Mouse (Mus musculus) liver, adult 2 months (tissue): ENCODE results near the gene Slc35e3. TPM values are rescaled to one million over a fixed set of nuclear protein-coding genes. Genes with fewer than 3 reads are reported as not detected.

ENCODE experiments used
- DNase-seq: peaks from one replicate; pipeline ENCODE4 v3.0.0-alpha.2; 2011; ENCODE audit warnings: low read depth, low spot score; ENCODE audit errors: extremely low read depth
- H3K27ac ChIP-seq: fragments of 200-500 bp; replicated peaks from 2 replicates; pipeline ENCODE4 v1.5.1; 2012; ENCODE audit warnings: low read depth, mild to moderate bottlenecking, control low read depth, inconsistent platforms, low read length; ENCODE audit not compliant: insufficient read depth
- H3K27me3 ChIP-seq: fragments of 200-500 bp; 2 replicates; pipeline ENCODE4 v1.6.1; 2012; ENCODE audit warnings: mild to moderate bottlenecking, moderate library complexity, low read length, inconsistent platforms; ENCODE audit not compliant: control insufficient read depth, insufficient read depth
- H3K36me3 ChIP-seq: fragments of 200-500 bp; 2 replicates; pipeline ENCODE4 v1.6.1; 2012; ENCODE audit warnings: low read length, inconsistent platforms; ENCODE audit not compliant: control insufficient read depth, insufficient read depth
- H3K4me1 ChIP-seq: fragments of 200-500 bp; 2 replicates; pipeline ENCODE4 v1.6.1; 2011; ENCODE audit warnings: low read length; ENCODE audit not compliant: control insufficient read depth, insufficient read depth
- H3K4me3 ChIP-seq: fragments of 200-500 bp; 2 replicates; pipeline ENCODE4 v1.5.1; 2011; ENCODE audit warnings: low read depth, mild to moderate bottlenecking, control low read depth, low read length, moderate library complexity; ENCODE audit not compliant: insufficient read depth
- H3K79me2 ChIP-seq: fragments of 200-500 bp; 2 replicates; pipeline ENCODE4 v1.6.1; 2012; ENCODE audit warnings: inconsistent platforms, mild to moderate bottlenecking, low read length, moderate library complexity; ENCODE audit not compliant: control insufficient read depth, insufficient read depth
- H3K9ac ChIP-seq: fragments of 200-500 bp; 2 replicates; pipeline ENCODE4 v1.6.1; 2012; ENCODE audit warnings: low read depth, mild to moderate bottlenecking, control low read depth, inconsistent platforms, low read length
- CTCF ChIP-seq: fragments of 200-500 bp; IDR thresholded peaks from 2 replicates; pipeline ENCODE4 v1.5.1; 2011; ENCODE audit warnings: low read depth, low read length, control low read depth
- POLR2A ChIP-seq: fragments of 200-500 bp; IDR thresholded peaks from 2 replicates; pipeline ENCODE4 v1.6.1; 2011; ENCODE audit warnings: low read length, control low read depth; ENCODE audit not compliant: insufficient read depth; ENCODE audit errors: extremely low read depth
- WGBS: fragments of 180-500 bp; shearing (Covaris S2); methylation state at CpG from one replicate; pipeline ENCODE4 v1.1.7; 2018; 5-methylcytosine and 5-hydroxymethylcytosine counted together
- polyA plus RNA-seq: library from polyadenylated mRNA; depleted of rRNA; stranded (reverse); fragments of >200 nt; gene quantifications from 2 replicates; pipeline ENCODE4 v1.2.3, GENCODE M21; 2012; rRNA removed
- total RNA-seq: library from RNA; depleted of rRNA; stranded (reverse); fragments of >200 nt; gene quantifications from 2 replicates; pipeline ENCODE4 v1.2.3, GENCODE M21; 2014; rRNA removed

The Slc35e3 gene
- total RNA-seq, result 4.1 and 5.2 TPM in 2 replicates
- 5.2 and 7.1 TPM in 2 replicates for polyA plus RNA-seq

DNA sequence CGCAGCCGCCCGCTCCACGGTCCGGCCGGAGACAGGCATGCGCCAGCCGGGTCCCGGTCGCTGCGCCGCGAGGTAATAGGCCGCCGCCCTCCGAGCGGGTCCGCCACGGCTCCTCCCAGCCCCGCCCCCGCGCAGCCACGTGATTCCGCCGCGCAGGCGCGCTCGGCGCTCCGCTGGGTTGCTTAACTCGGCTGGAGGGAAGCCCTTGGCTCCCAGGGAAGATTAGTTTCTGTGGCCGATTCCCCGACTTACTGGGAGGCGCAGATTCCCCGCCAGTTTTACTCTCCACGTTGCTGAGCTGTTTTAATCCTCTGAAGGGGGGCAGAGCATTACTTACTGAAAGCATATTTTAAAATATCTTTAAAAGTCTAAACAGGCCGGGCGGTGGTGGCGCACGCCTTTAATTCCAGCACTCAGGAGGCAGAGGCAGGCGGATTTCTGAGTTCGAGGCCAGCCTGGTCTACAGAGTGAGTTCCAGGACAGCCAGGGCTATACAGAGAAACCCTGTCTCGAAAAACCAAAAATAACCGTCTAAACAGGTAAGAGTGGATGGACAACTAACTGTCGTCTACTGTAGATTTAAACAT lies at the start of gene Slc35e3:
Gene Slc35e3, minus strand, starts transcription at position 69 of the 587 bp plus-strand sequence.
- peak; percentile 76 for DNase-seq
- Histone ChIP-seq H3K79me2 (peaks cover 2% of the 10 kb centered on the region; the same call in 1 of the 2 replicates), H3K9ac (peak within 1 kb of the TSS; percentile 69), H3K36me3 (peaks cover 1% of the 10 kb centered on the region; the same call in 1 of the 2 replicates), H3K4me1 (no peaks in the 10 kb centered on the region; the same call in 1 of the 2 replicates), H3K27me3 (no peaks in the 10 kb centered on the region), H3K27ac (peak within 1 kb of the TSS; percentile 26), H3K4me3 (peak within 1 kb of the TSS; percentile 62)
- 13% methylated on average over 46 of the region's 46 CpGs for WGBS
- peak; percentile 45; the same call in 1 of the 2 replicates for TF ChIP-seq POLR2A
- no peak for TF ChIP-seq CTCF

GRCm38 (mm10) chr10:117795206-117795605 lies 49.0 kb upstream of the Slc35e3 start:
- no peak overlapping the region for H3K4me3 ChIP-seq

GRCm38 (mm10) chr10:117793436-117794030 lies 47.4 kb upstream of the Slc35e3 start:
- peak overlapping the region; percentile 32 for H3K27ac ChIP-seq
- H3K36me3 ChIP-seq, result no peaks in the 10 kb centered on the region
- no peak overlapping the region for H3K4me3 ChIP-seq
- TF ChIP-seq POLR2A, result no peak
- no peak for TF ChIP-seq CTCF
- WGBS, result 69% methylated on average over 11 of the region's 11 CpGs
- H3K27me3 ChIP-seq, result no peaks in the 10 kb centered on the region
- peak; percentile 13 for DNase-seq
- H3K9ac ChIP-seq, result no peak overlapping the region
- H3K79me2 ChIP-seq, result no peaks in the 10 kb centered on the region
- no peaks in the 10 kb centered on the region for H3K4me1 ChIP-seq

More at GRCm38 (mm10) chr10:117795206-117795605, 49.0 kb upstream of the Slc35e3 start:
- Histone ChIP-seq H3K9ac (no peak overlapping the region), H3K36me3 (no peaks in the 10 kb centered on the region), H3K27ac (no peak overlapping the region), H3K4me1 (peaks cover 6% of the 10 kb centered on the region; the same call in 1 of the 2 replicates), H3K79me2 (no peaks in the 10 kb centered on the region), H3K27me3 (no peaks in the 10 kb centered on the region)
- TF ChIP-seq CTCF, result no peak
- TF ChIP-seq POLR2A, result no peak
- no peak for DNase-seq
- 78% methylated on average over 4 of the region's 4 CpGs for WGBS

DNA sequence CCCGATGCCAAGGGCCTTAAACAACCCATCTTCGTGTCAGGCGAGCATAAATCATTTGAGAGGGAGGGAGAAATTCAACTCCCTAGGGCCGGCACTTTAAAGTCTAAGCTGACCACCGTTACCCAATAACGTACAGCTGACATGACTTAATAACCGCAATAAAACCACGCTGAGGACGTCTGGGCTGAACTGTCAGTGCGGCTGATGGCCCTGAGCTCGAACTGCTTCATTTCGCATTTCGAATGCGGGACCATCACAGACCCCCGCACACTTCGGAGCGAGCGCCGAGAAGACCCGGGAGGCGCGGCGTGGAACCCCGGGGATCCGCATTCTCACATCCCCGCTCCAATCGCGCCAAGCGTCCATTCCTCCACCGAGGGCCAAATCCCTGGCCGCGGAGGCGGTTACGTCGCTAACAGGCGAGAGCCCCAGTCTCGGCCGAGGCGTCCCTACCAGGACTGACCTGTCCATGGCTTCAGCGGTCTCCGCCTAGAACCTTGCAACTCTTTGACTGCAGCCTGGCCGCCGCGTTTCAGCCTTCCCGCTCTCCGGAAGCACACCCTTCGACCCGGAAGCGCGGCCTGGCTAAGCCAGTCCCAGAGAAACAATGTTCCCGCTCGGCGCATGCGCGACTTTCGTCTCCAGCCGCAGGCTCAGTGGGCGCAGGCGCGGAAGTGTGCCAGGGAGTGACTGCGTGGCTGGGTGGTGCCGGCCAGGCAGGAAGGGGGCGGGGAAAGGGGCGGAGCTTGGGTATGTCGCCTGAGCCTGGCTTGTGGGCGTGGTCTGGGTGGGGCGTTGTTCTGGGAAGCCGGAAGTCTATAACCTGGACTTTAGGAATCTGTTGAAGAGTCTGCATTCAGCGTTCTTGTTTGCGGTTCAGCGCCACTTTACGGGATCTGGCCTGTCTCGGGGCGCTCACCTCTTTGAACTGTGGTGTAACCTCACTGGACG lies 46.3 kb upstream of the Slc35e3 start, which contains the start of gene Nup107:
Gene Nup107, minus strand, starts transcription at position 565 of the 951 bp plus-strand sequence.
- Histone ChIP-seq H3K36me3 (no peaks in the 10 kb centered on the region), H3K4me3 (peak within 1 kb of the TSS; percentile 79), H3K27me3 (no peaks in the 10 kb centered on the region), H3K9ac (peak within 1 kb of the TSS; percentile 75), H3K79me2 (no peaks in the 10 kb centered on the region), H3K4me1 (no peaks in the 10 kb centered on the region), H3K27ac (peak within 1 kb of the TSS; percentile 32)
- DNase-seq, result peak; percentile 93
- TF ChIP-seq CTCF, result no peak
- TF ChIP-seq POLR2A, result peak; percentile 62; the same call in 1 of the 2 replicates
- under 1% methylated on average over 75 of the region's 75 CpGs for WGBS

GRCm38 (mm10) chr10:117791171-117791470 lies 45.0 kb upstream of the Slc35e3 start:
- Histone ChIP-seq H3K27ac (no peak overlapping the region), H3K4me1 (no peaks in the 10 kb centered on the region), H3K9ac (no peak overlapping the region), H3K79me2 (no peaks in the 10 kb centered on the region), H3K27me3 (no peaks in the 10 kb centered on the region), H3K36me3 (no peaks in the 10 kb centered on the region; the same call in 1 of the 2 replicates), H3K4me3 (no peak overlapping the region)
- 80% methylated on average over 2 of the region's 2 CpGs for WGBS
- no peak for DNase-seq
- TF ChIP-seq CTCF, result no peak
- TF ChIP-seq POLR2A, result no peak
